Mouse (Mus musculus) megakaryocyte, adult 5-6 weeks (primary cell): ENCODE measurements around the gene Taf11. TPM values are rescaled to one million over a fixed set of nuclear protein-coding genes. Genes with fewer than 3 reads are reported as not detected.
A peak's percentile ranks its signal among the peaks of the same experiment; 100 is the strongest.

Source experiments
- ATAC-seq: 2 replicates; pipeline ENCODE4 v1.8.0; 2016; ENCODE audit warnings: mild to moderate bottlenecking, inconsistent platforms; ENCODE audit not compliant: poor library complexity, severe bottlenecking
- total RNA-seq, 2 experiments: library from RNA; stranded (forward) in 1 of 2; stranded (reverse) in 1 of 2; fragments of 153-499, 151-499 nt in 1 of 2; fragments of 221-1000, 200-1000 nt in 1 of 2; gene quantifications; 2 replicates each; pipeline versions ENCODE4 v1.2.3 to v1.2.4; 2015 to 2017

The Taf11 gene
- total RNA-seq, 2 experiments from 2014 or later = 23.3 to 44.1 TPM

DNA sequence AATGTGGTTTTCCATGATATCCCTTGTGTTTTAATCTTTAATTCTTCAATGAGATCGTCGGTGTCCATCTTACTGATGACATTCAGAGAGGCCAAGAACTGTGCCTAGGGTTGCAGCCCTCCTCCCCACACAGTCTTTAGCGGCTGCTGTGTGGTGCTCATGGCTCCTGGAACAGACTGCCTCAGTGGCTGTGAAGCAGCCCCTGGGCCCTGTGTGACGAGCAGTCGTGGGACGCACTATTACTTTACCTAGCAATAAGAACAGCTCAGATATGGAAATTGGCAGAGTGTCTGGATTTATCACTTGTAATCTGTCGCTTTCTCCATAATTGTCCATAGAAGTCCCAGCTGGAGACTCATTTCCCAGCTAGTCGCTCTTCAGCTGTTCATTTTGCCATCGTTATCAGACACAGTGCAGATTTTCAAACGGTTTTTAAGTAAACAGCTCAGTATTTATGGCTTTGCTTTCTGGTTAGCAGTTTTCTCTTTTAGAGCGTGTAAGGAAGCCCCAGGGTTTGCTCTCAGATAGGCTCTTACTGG lies 12.6 kb upstream of the Taf11 start:
- ATAC-seq = no peak

GRCm38 (mm10) chr17:27920676-27921075 lies 11.0 kb upstream of the Taf11 start:
- ATAC-seq = no peak

- ATAC-seq = no peak
These were observed 6.7 kb upstream of the Taf11 start for GRCm38 (mm10) chr17:27916366-27916765.

DNA sequence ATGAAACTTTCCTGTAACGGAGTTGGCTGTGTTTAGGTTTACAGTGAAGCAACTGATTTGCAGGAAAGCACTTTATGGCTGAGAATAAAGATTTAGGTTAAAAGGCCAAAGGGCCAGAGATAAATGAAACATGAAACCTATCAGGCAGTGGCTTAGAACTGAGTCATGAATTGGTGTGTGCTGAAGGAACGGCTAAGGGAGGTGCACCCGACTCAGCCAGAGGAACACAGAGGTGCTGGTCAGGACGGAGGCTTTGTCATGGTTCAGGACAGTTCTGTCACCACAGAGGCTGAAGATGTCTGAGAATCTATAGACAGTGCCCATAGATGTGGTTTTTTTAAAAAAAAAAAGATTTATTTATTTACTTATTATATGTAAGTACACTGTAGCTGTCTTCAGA lies 5.1 kb upstream of the Taf11 start:
- no peak for ATAC-seq

DNA sequence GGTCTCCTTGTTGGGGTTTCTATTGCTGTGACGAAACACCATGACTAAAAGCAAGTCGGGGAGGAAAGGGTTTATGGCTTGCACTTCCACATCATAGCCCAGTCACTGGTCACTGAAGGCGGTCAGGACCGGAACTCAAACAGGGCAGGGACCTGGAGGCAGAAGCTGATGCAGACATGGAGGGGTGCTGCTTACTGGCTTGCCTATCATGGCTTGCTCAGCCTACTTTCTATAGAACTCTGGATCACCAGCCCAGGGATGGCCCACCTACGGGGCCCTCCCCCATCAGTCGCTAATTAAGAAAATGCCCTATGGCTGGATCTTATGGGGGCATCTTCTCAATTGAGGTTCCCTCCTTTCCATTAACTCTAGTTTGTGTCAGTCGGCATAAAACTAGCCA lies 1.7 kb upstream of the Taf11 start:
- ATAC-seq = no peak

- peak; percentile 74 for ATAC-seq
These were observed 589 bp downstream of the Taf11 start, which contains the start of gene Anks1 for GRCm38 (mm10) chr17:27908888-27909621. Gene Anks1 (plus strand): TSS chr17:27909306.

- ATAC-seq = no peak
These were observed 1.3 kb downstream of the Taf11 start for GRCm38 (mm10) chr17:27908206-27908887.

GRCm38 (mm10) chr17:27907512-27908205 lies 2.0 kb downstream of the Taf11 start:
- ATAC-seq = peak; percentile 71

- ATAC-seq = no peak
These were observed 23.0 kb downstream of the Taf11 start for GRCm38 (mm10) chr17:27886499-27887210.

GRCm38 (mm10) chr17:27883994-27884393 lies 25.6 kb downstream of the Taf11 start:
- no peak for ATAC-seq

DNA sequence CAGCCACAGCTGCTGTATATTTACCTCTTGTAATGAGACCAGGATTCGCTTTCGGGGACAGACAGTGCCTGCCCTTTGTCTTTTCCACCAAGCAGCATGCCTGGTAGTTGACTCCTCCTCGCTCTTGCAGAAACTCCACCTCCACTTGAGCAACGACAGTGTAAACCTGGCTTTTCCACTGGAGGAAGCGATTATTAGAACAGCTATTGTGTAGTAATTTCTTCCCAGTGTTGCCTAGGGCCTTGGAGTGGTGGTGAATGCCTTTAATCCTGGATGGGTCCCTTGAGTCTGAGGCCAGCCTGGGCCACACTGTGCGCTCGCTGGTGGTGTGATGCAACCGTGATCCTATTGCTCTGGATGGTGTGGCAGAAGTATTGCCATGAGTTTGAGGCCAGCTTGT lies 26.5 kb downstream of the Taf11 start:
- ATAC-seq = no peak

DNA sequence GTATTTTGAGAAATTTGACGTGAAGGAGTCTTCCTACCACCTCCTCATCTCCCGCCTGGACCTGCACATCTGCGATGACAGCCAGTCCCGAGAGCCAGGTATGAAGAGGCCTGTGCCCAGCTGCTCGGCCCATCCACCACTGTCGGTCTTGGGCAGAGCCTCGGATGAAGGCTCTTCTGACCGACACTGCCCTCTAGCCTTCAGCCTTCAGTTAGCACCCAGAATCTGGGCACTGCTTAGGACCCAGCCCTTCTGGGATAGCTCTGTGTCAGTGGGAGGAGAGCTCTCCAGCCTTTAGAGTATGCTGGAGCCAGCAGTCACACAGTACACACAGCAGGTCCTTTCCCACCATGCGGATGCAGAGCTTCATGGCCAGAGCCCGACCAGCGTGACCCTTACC lies 28.1 kb downstream of the Taf11 start:
- ATAC-seq = no peak

- no peak for ATAC-seq
These were observed 35.1 kb downstream of the Taf11 start for GRCm38 (mm10) chr17:27874510-27874909.

DNA sequence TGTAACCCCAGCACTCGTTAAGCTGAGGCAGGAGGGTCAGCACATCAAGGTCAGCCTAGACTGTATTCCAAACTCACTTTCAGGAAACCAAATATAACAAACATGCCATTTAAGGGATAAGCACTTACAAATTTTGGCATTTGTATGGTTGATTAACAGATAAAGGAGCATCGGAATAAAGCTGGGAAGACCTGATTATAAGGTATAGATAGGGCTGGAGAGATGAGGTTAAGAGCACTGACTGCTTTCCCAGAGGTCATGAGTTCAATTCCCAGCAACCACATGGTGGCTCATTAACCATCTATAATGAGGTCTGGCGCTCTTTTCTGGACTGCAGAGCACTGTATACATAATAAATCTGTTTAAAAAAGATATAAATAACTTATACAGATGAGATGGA lies 36.1 kb downstream of the Taf11 start:
- ATAC-seq = no peak

- no peak for ATAC-seq
These were observed 37.8 kb downstream of the Taf11 start for GRCm38 (mm10) chr17:27871851-27872250.

- ATAC-seq = no peak
These were observed 42.9 kb downstream of the Taf11 start for GRCm38 (mm10) chr17:27866737-27867136.

DNA sequence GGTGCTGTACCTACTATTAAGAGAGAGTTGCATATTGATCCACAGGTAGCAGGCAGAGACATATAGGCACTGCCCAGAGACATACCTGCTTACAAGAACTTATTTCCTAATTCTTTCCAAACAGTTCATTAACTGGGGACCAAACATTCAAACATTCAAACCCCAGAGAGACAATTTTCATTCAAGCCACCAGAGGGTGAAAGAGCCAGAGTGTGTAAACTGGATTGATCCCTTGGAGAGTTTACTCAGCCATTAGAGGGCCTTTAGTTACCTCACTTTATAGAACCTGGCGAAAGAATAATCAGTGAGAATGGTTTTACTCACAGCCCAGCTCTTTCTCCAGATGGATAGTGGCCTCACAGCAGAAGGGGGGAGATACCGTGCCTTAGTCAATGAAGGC lies 44.2 kb downstream of the Taf11 start:
- no peak for ATAC-seq

- no peak for ATAC-seq
These were observed 50.5 kb downstream of the Taf11 start for GRCm38 (mm10) chr17:27859131-27859530.

DNA sequence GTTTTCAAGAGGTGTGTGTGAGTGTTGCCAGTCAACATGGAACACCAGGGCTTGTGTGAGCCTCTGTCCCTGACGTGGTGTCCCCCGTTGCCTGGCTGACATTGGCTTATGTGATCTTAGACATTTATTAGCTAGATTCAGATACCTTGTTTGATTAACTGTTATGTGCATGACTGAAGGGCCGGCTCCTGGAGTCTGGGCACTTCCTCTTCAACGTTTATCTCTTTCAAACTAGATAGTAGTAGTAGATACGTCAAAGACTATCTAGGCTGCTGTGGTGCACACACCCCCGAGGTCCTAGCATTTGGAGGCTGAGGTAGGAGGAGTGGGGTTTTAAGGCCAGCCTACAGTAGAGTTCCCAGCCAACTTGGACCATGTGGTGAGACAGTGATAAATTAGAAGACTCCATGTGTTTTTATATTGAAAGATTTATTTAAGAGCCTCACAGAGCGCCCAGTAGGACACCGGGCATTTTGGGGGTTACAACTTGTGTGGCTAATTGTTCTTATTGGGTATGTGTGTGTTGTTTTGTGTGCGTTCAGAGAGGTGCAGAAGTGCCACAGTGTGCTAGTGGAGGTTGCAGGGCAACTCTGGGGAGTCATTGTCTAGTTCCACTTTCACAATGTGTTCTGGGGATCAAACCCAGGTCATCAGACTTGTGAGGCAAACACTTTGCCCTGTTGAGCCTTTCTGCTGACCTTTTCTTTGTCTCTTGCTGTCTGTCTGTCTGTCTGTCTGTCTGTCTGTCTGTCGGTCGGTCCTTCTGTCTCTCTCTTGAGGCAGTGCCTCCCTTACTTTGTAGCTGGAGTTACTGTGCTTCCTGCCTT lies 51.8 kb downstream of the Taf11 start:
- ATAC-seq = peak; percentile 33
